Mouse (Mus musculus): ENCODE results near the gene R3hdm4.
A peak's percentile ranks its signal among the peaks of the same experiment; 100 is the strongest.
"Not testable (repeated sequence)": the region's sequence is repeated elsewhere in the genome, so short reads cannot be mapped to it uniquely, and the experiment has no call there.

Gene R3hdm4

DNA sequence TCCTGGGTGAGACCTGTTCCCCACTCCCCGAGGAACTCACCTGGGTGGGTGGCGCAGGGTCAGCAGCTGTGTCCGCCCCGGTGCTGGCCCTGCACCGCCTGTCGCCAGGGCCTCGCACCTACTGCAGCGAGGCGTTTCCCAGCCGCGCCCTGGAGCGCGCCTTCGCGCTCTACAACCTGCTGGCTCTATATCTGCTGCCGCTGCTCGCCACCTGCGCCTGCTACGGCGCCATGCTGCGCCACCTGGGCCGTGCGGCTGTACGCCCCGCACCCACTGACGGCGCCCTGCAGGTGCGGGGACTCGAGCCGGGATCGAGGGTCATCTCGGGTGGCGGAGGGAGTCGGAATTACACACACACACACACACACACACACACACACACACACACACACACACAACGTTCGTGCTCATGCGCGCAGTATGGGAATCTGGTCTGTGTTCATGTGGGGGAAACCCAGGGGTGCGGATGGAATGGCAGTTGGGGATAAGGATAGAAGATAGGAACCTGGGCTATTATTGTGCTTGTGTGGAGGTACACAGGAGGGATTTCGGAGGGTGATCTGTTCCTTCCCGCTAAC is at the start of gene R3hdm4:
Gene R3hdm4, minus strand, starts transcription at position 251 of the 578 bp plus-strand sequence.
- no peak for DNase-seq (ENCODE audit: low spot score)

DNA sequence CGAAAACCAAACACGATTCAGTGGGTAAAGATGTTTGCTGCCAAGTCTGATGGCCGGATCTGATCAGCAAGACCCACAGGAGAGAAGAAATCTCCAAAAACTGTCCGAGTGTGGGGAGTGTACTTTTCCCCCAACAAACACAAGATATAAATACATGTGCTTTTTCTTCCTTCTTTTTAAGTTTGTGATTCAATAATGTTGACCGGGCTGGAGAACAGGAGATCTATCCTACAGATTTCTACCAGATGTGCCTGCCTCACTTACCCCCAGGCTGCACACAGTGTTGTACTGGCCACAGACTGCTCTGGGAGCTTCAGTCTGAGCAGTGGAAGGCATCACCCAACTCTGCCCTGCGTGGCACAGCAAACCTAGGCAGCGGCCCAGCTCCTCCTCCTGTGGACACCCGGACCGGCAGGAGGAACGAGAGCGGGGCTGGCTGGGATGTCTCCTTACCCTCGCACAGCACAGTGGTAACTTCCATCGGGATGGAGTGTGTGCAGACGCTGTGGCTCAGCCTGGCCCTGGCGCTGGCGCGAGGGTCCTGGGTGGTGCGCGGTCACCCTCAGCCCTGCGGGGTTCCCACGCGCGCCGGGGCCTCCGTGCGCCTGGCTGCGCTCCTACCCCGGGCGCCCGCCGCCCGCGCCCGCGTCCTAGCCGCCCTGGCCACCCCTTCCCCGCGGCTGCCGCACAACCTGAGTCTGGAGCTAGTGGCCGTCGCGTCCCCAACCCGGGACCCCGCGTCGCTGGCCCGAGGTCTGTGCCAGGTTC is 49.6 kb upstream of the R3hdm4 start, which contains the start of gene Grin3b:
Gene Grin3b, plus strand, starts transcription at position 301 of the 768 bp plus-strand sequence.
- no peak for DNase-seq (ENCODE audit: low spot score)

DNA sequence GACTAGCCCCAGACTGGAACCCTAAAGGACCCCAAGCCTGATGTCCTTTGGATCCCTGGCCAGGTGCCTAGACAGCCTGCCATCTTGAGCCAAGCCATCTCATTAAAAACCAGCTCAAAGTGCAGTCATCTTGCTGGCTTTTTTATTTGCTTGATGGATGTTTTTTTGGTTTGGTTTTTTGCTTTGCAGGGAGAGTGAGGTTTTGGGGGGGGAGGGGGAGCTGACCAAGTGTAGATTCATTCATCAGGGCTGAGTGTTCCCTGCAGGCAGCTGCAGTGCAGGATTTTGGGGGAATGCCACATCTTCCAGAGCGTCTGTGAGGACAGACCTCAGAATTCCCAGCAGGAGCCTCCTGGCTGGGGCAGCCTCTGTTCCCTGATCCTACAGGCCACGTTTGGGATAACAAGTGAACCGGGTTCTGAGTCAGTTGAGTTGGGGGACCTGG is 48.1 kb upstream of the R3hdm4 start:
- no peak for DNase-seq (ENCODE audit: low spot score)

DNA sequence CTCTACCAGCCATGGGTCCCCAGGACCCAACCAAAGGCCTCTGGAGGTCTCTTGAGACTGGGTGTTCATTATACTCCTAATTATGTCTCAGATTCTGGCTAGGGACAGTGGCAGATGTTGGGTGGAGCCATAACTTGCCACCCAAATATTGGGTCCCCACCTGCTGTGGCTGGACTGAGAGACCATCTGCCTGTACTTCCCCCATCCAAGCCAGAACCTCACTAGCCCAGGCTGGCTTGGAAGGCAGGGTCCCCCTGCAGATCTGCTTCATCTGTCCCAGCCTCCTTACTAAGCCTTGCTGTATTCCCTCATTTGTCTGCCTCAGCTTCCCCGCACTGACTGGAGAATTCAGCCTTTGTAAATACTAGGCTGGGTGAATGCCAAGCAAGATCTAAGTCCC is 47.2 kb upstream of the R3hdm4 start:
- no peak for DNase-seq (ENCODE audit: low spot score)

DNA sequence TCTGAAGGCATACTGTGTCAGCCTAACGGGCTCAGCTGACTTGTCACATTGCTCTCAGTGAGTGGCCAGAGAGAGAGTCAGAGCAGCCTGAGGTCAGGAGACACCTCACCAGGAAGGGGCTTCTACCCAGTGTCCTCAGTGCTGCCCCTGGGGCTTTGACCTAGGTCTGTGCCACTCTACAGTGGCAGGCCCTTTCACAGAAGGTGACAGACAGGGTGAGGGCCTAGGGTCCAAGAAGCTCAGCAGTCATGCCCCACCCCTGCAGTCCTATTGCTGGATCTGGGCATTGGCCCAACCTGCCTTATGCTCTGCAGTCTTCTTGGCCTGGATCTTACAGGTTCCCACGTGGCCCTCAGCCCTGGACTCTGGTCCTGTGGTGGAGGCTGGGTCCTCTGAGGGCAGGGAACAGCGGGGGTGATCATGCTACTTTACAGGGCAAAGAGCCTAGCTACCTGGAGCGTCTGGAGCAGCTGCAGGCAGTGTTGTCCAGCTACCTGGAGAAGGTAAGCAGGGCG is 45.9 kb upstream of the R3hdm4 start:
- no peak for DNase-seq (ENCODE audit: low spot score)

DNA sequence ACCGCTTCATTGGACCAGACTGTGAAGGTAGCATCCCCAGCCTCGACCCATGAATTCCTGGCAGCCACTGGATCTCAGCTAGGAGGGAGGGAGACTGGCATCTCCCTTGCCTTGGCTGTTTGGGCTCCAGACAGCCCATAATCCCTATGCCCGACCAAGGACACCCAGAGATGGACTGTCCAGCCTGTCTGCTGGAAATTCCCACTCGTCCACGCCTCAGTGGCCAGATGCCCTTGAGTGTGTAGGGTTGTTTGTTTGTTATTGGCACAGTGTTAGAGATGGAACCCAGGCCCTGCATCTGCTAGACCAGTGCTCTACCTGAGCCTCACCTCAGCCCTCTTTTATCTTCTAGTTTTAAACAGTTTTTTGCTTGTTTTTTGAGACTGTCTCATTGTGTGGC is 44.3 kb upstream of the R3hdm4 start:
- no peak for DNase-seq (ENCODE audit: low spot score)

DNA sequence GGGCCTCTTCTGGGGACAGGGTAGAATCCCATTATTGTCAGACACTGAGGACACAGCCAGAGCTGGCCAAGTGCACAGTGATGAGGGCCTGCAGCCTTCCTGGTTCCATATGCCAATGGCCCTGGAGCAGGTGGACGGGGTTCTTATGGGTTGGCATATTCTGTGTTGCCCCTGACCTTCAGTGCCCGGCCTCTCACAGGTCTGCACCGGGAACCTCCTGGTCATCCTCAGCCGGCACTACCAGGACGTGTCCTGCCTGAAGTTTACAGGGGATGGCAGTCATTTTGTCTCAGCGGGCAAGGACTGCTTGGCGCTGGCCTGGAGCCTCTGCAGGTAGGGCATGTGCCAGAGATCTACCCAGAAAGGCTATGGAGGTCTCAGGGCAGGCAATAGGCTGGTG is 43.7 kb upstream of the R3hdm4 start:
- DNase-seq (ENCODE audit: low spot score) = no peak

DNA sequence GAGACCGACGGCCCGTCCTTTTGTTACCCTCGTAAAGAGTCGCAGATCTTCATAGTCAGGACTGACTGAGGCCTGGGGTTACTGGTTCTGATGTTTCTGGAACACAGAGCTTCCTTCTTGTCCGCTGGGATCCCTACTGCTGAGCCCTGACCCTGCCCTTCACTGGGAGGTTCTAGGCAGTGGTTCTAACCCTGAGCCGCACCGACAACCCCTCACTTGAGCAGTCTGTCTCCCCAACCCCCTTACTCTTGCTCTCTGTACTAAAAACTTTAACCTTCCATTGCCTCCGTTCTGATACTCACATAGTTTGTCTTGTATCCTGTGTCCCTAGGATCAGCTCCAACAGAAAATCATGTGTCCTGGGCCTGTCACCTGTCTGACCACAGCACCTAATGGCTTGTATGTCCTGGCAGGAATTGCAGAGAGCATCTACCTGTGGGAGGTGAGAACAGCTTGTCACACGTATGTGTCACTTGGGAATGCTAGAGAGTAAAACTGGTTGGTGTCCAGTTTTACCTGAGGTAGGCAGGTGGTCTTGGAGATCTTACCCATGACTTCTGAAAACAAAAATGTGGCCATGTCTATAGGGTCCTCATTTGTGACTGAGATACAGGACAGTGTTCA is 39.8 kb upstream of the R3hdm4 start:
- DNase-seq (ENCODE audit: low spot score) = no peak

DNA sequence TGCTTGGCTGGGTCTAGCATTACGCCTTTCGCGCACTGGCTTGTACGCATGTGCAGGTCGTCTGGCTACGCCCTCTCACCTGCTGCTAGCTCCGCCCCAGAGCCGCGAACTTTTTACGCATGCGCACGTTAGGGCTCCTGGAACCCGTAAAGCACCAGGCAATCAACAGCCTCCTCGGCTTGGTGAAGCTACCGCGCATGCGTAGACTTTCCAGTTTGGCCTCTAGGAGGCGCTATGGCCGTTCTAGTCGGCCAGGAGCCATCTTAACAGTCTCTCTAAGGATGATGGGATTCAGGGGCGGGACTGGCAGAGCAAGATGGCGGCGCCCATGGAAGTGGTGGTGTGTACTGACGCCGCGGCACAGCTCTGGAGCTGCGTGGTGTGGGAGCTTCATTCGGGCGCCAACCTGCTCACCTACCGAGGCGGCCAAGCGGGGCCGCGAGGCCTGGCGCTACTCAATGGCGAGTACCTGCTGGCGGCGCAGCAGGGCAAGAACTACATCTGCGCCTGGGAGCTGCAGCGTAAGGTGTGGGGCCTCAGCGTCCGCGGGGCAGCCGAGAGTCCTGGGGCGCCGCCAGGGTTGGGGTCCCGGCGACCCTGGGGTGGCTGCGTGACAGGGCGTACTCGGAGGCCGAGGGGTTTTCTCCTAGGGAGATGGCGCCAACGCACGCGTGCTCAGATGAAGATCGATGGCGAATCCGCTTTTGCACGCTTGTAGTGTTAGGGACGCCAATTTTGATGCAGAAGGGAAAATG is 39.0 kb upstream of the R3hdm4 start, which contains the start of gene Wdr18:
Gene Wdr18, plus strand, starts transcription at position 306 of the 755 bp plus-strand sequence.
- peak; percentile 100 for DNase-seq (ENCODE audit: low spot score)

DNA sequence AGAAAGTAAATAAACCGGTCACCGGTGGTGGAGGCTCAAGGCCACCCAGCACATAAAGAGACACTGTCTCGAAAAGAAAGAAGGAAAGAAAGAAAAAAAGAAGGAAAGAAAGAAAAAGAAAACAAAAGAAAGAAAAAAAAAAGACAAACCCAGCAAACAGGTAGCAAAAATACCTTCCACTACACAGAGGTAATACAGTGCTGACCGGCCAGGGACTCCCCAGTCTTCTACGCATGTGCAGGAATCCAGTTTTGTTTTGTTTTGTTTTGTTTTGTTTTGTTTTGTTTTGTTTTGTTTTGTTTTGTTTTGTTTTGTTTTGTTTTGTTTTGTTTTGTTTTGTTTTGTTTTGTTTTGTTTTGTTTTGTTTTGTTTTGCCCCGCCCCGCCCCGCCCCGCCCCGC is 38.4 kb upstream of the R3hdm4 start:
- not testable (repeated sequence) for DNase-seq (ENCODE audit: low spot score)

DNA sequence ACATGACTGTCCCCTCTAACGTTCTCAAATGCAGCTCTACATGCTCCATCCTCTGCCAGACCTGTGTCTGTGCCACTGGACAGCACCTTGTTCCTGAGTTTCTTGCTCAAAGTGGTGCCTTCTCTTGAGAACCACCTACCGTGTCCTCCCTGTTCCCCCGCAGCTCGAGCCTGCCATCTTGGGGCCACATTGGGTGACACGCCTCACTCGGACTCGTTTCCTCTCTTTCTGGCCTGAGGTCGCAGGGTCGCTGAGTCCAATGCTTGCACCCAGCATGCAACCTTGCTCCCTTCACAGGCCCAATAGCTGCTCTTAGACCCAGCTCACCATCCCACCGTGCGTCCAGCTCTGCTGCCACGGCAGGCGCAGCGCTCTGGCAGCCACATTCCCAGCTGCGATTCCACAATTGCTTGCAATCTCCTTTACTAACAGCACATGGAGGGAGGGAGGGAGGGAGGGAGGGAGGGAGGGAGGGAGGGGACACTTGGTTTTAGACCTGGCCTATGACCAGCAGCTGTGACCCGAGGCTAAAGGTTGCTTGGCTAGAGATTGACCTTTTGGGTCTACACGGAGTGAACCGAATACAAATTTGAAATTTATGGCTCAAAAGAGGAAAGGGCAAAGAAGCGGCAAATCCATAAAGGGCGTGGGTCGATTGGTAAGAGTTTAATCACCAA is 37.3 kb upstream of the R3hdm4 start:
- DNase-seq (ENCODE audit: low spot score) = peak; percentile 78

DNA sequence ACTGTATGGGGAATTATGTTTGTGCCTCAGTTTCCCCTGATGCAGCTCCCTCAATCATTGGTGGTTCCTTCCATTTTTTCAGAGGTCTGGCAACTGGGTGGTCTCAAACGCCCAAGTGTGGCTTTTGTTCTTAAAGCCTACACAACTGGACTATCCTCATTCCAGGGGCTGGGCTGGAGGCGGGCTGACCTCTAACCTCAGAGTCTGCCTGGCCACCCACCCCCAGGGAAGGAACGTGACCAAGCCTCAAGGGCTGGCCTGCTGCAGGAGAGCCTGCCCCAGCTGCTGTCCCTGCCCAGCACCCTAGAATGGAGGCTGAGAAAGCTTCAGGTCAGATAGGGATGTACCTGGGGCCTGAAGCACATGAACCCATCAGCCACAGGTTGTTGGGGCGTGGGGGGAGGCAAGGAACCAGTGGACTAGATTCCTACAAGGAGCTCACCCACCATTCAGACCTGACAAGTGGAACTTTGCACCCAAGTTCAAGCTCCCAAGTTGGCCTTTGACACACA is 35.7 kb upstream of the R3hdm4 start:
- no peak for DNase-seq (ENCODE audit: low spot score)

DNA sequence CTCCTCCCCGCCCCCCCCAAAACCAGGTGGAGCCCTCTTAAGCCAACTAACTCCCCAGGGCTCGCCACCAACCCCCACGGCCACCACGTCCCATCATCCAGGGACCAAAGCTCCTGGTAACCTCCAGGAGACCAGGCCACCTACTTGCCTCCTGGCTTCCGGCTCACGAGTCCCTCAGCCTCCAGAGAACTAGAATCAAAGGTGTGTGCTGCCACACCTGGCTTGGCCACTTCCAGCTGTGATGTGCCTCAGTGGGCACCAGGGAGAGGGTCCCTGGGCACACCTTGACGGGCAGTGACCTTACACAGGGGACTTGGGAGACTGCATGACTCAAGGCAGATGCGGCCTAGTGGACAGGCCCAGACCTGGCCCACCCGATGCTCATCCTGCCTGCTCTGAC is 34.7 kb upstream of the R3hdm4 start:
- no peak for DNase-seq (ENCODE audit: low spot score)

DNA sequence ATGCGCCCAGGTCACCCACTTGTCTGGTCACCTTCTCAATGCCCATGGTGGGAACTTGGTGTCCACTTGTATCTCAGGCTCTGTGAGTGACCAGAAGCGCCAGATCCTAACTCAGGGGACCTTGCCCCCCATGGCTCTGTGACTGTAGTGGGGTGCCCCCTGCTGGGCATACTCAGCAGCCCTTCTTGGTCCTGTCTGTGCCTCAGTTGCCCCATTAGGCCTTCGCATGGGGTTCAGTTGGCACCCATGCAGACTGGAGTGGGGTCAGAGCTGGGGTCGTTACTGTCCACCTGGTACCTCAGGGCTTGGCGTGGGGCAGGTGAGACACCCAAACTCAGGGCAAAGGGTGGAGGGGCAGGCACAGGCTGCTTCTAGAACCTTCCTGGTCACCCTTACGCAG is 32.9 kb upstream of the R3hdm4 start:
- no peak for DNase-seq (ENCODE audit: low spot score)

DNA sequence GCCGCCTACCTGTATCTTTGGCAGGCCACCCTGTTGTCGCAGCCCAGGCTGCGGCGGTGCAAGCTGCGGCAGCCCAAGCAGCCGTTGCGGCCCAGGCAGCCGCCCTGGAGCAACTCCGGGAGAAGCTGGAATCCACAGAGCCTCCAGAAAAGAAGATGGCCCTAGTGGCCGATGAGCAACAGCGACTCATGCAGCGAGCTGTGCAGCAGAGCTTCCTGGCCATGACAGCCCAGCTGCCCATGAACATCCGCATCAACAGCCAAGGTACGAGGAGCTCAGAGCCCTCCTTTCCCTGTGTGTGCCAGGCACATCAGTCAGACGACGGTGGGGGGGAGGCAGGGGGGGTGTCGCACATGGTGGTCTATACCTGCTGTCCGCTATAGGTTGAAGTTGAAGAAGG is 29.7 kb upstream of the R3hdm4 start:
- DNase-seq (ENCODE audit: low spot score) = no peak

DNA sequence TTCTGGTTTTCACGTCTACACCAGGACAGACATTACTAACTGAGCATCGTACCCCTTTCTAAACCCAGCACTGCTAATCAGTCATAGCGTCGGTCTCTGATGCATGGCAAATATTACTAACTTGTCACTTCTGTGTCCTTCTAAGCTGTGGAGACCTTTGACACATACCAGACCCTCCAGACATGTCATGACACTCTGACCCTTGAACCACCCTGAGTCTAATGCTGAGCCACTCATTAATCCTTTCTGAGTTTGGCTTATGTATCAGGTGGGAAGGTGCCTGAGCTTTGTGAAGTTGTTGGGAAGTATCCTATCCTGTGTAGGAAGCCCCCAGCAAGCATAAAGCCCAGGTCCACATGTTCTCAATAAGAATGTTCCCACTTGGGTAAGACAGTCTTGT is 28.9 kb upstream of the R3hdm4 start:
- DNase-seq (ENCODE audit: low spot score) = no peak

DNA sequence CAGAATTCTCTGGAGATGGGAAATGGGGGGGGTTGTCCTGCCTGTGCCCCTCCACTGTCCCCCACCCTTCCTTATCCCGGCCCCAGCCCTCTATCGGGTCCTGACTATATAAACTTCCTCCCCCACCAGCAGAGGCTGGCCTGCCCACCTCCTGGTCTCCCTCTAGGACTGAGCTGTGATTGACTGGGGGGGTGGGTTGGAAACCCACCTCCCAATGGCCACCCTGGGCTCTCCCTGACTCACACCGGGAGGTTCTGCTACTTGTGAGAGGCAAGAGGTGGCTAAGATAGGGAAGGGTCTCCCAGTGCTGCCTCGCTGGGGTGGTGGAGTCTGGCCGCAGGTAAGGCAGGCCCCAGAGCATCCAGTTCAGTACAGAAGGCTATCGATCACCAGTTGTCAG is 26.5 kb upstream of the R3hdm4 start:
- DNase-seq (ENCODE audit: low spot score) = no peak

DNA sequence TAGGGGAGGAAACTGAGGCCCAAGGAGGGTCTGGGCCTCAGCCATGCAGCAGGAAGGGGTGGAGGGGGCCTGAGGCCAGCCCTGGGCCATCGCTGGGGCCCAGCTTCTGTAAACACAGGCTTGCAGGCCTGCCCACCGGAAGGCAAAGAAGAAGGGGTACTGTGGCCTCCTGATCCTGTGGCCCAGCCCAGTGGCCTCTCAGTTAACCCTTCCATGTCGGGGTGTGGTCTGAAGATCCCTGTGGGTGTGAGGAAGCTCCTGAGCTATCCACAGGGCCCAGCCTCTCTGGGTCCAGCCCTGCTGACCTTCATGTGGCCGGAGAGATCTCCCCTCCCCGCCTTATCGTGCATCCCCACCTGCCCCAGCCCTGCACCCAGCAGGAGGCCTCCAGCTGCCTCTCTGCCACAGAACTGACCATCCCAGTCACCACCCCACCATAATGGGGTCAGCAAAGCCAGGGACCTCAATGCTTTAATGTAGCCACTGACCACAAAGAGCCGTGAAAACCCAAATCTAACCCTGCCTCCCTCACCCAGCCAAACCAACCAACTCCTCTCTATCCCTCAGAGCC is 25.8 kb upstream of the R3hdm4 start:
- no peak for DNase-seq (ENCODE audit: low spot score)

DNA sequence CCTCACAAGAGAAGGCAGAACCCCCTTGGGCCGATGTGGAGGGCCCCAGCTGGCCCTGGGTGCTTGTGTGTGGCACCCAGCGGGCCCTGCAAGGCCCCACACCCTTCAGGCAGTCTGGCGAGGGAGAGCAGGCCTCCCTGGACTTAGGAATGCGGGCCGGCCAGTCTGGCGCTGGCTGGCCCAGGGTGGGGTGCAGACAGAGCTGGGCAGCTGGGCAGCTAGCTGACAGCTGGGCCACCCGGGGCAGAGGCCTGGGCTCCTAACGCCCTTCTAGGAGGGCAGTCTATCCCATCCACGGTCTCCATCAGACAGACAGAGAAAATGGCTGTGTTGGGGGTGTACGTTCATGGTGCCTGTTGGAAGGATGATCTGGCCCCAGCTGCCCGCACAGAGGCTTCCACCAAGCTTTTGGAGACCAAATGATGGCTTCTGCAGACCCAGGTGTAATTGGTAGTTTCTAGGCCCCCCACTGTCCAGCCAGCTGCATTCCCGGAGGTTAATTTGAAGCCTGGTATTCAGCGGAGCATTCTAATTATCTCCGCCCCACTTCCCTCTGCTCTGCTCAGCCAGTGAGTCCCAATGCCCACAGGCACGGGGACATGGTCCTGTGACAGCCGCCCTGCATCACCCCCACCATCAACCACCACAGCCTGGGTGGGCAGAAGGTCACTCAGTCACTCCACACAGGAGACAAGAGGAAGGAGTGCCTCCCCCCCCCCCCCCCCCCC is 24.7 kb upstream of the R3hdm4 start:
- no peak for DNase-seq (ENCODE audit: low spot score)

DNA sequence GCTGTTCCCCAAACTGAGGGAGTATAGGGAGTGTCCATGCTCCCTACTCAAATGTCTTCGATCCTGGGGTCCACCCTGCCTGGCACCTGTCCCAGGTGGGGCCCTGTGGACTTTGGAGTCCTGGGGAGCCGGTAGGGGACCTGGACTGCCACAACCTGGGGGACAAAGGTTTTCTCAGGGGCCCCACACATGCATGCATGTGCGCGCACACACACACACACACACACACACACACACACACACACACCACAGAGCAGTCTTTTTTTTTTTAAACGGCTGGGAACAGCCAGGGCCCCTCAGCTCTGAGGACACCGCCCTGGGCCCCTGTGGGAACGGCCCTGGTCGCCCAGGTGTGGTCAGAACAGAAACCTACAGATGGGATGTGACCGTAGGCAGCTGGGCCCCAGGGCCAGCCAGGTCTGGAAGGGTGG is 22.5 kb upstream of the R3hdm4 start:
- no peak for DNase-seq (ENCODE audit: low spot score)

Measured in ovary, postnatal 14 days (tissue).